Mouse (Mus musculus): ENCODE data around the gene Rab23.

DNA sequence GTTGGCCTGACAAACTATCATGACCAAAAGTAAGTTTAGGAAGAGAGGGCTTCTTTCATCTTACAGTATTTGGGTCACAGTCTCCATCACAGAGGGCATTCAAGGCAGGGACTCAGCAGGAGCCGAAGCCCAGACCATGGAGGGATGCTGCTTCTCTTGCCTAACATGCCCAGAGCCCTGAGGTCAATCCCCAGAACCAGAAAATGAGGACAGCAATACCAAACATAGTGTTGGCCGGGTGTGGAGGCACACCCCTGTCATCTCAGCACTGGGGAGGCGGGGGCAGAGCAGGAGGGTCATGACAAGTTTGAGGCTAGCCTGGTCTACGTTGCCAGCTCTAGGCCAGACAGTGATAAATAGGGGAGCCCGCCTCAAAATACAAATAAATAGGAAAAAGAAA, 5.4 kb downstream of the Rab23 start:
- TF ChIP-seq CTCF (IDR thresholded peaks at IDR 0.05; ENCODE audit: low read depth) = no peak
- no peak for TF ChIP-seq EP300 (IDR thresholded peaks at IDR 0.05; ENCODE audit: low read depth)
